Mouse (Mus musculus): ENCODE data around the gene Ccdc60.

DNA sequence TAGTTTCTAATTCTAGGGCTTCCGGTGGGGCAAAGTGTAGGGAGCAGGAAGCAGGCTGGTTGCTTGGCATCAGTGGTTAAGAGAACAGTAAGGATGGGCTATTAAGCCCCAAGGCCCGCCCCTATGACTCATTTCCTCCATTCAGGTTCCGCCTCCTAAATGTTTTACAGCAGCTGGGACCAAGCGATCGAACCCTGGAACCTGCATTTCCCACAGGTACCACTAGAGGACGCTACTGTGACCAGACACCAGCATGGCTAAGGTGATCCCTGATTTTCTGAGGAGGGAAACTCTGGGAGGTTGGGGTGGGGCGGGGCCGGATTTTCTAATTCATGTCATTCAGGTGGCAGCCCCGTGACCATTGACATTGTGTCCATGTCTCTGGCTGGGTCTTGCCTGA is 96.1 kb downstream of the Ccdc60 start:
- TF ChIP-seq CTCF (IDR thresholded peaks at IDR 0.05; ENCODE audit: extremely low read depth, insufficient read depth, low read length) (0 out of 2 replicates have a peak, but pooled peaks have one; percentile 15), POLR2A (IDR thresholded peaks at IDR 0.05; ENCODE audit: extremely low read depth, insufficient read depth, low read length) (no peak)
